Mouse (Mus musculus) brain, embryonic 14.5 days (tissue): ENCODE data around the gene Nup54. TPM values are rescaled to one million over a fixed set of nuclear protein-coding genes. Genes with fewer than 3 reads are reported as not detected.

Experiments
- DNase-seq: peaks from one replicate; pipeline ENCODE4 v3.0.0-alpha.2; 2011; ENCODE audit warnings: low read depth
- CTCF ChIP-seq: fragments of 200-500 bp; IDR thresholded peaks from 2 replicates; pipeline ENCODE4 v1.5.1; 2012; ENCODE audit warnings: inconsistent platforms, mild to moderate bottlenecking, moderate library complexity, borderline replicate concordance; ENCODE audit not compliant: insufficient read depth, insufficient read length; ENCODE audit errors: extremely low read depth
- POLR2A ChIP-seq: fragments of 200-500 bp; IDR thresholded peaks from 2 replicates; pipeline ENCODE4 v1.6.1; 2012; ENCODE audit warnings: mild to moderate bottlenecking, inconsistent platforms, borderline replicate concordance; ENCODE audit not compliant: poor library complexity, insufficient read depth, insufficient read length, severe bottlenecking; ENCODE audit errors: extremely low read depth
- polyA plus RNA-seq: library from polyadenylated mRNA; depleted of rRNA; stranded (reverse); fragments of >200 nt; gene quantifications from 2 replicates; pipeline ENCODE4 v1.2.3, GENCODE M21; 2012; rRNA removed

Gene Nup54
- polyA plus RNA-seq, 1 experiment = 53.3 TPM

DNA sequence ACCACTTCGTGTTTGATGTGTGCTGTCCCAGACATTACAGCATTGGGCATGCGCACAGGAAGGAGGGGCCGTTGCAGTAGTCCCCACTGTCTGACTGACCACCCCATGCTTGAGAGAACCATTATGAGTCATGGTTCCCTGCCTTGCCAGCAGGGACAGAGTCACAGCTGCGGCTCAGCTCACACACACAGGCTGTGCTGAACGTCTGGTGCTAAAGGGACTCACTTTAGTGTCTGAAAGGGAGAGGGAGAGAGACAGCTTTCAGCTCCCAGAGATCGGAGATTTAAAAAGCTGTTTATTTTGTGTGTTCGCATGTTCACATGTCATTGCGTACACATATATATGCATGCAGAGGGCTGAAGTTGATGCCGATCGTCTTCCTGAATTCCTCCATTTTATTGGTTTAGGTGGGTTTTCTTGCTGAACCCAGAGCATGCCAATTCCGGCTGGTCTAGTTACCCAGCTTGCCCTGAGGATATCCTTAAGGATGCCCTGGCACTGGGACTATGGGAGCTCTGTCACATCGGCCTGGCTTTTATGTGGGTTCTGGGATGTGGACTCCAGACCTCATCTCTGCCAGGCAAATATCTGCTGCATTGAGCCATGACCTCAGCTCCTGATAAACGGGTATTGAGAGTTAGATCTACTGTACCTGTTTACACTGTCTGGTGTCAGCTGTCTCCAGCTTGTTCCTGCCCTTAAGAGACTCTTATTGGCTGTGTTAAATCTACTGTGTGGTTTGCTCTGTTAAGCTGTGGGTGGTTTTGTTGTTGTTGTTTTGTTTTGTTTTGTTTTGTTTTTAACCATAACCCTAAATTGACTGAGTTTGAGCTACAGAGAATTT is 65.6 kb downstream of the Nup54 start:
- DNase-seq = peak; percentile 75
- TF ChIP-seq CTCF = no peak
- no peak for TF ChIP-seq POLR2A

DNA sequence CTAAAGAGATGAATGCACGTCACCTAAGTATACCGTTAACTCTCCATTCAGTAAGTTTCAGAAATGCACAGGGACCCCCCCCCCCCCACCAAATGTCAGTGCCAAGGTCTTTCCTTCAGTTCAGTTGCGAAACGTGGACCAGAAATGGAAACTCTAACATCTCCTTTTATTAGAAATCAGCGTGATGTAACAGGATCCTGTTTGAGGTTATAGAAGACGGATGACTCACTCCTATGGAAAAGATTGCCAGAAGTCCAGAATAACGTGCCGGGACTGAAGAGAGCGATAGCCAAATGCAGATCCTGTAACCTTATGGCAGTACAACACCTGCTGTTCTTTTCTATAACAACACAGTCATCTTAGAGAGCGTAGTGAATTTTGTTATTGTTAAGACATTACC is 66.6 kb downstream of the Nup54 start:
- DNase-seq = no peak
- TF ChIP-seq POLR2A (no peak), CTCF (no peak)

DNA sequence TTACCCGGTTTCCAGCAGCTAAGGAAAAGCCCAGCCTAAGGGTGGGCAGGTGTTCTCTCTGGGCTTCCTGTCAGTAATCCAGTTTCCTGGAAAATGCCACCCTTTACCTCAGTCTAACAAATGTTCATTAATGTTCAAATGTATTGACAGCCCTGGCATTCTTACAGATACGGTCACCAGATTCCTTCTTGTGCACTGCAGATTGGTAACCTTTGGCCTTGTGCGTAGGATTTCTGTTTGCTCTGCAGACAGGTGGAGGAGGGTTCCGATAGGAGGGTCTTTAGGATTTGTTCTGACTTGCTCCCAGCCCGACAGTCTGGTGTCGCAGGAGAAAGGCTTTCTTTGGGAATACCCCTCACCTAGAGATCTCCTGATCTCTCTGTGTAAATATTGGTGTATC is 68.5 kb downstream of the Nup54 start:
- TF ChIP-seq POLR2A (no peak), CTCF (no peak)
- no peak for DNase-seq

Other genes with a start within 250 kb of the Nup54 start
- gene U90926, start 219.8 kb downstream of the Nup54 start, polyA plus RNA-seq = not detected in 2 replicates
- gene Ppef2, start 178.9 kb downstream of the Nup54 start, polyA plus RNA-seq = 0.74 and 1.3 TPM in 2 replicates
- 9.4 and 15.5 TPM in 2 replicates for gene Naaa, start 157.0 kb downstream of the Nup54 start, polyA plus RNA-seq
- gene Sdad1, start 124.7 kb downstream of the Nup54 start, polyA plus RNA-seq = 18.7 and 25.4 TPM in 2 replicates
- gene Cxcl9, start 107.1 kb downstream of the Nup54 start, polyA plus RNA-seq = 0.03 TPM in 1 of 2 replicates, not detected in the other
- gene Art3, start 103.4 kb downstream of the Nup54 start, polyA plus RNA-seq = 2.1 and 3.8 TPM in 2 replicates
- gene Cxcl10, start 86.3 kb downstream of the Nup54 start, polyA plus RNA-seq = 0.69 and 0.70 TPM in 2 replicates
- gene Scarb2, start 71.6 kb upstream of the Nup54 start, polyA plus RNA-seq = 57.4 and 71.5 TPM in 2 replicates
- gene Fam47e, start 119.8 kb upstream of the Nup54 start, polyA plus RNA-seq = 0.37 and 0.56 TPM in 2 replicates
- gene Stbd1, start 167.8 kb upstream of the Nup54 start, polyA plus RNA-seq = 2.0 and 3.7 TPM in 2 replicates
- 0.67 and 0.83 TPM in 2 replicates for gene Ccdc158, start 240.1 kb upstream of the Nup54 start, polyA plus RNA-seq
- gene Shroom3, start 248.2 kb upstream of the Nup54 start, polyA plus RNA-seq = 5.3 and 8.0 TPM in 2 replicates